Mouse (Mus musculus) thymus, adult 2 months (tissue): Measurements from ENCODE around the gene Medag.

Source experiments
- CTCF ChIP-seq: fragments of 200-500 bp; IDR thresholded peaks from 2 replicates; pipeline ENCODE4 v1.5.1; 2012; ENCODE audit warnings: mild to moderate bottlenecking, control low read depth, low read length, moderate library complexity, borderline replicate concordance; ENCODE audit not compliant: control insufficient read depth, poor library complexity, insufficient read depth; ENCODE audit errors: extremely low read depth
- POLR2A ChIP-seq: fragments of 200-500 bp; IDR thresholded peaks from 2 replicates; pipeline ENCODE4 v1.6.1; 2012; ENCODE audit warnings: mild to moderate bottlenecking, low read length, control low read depth, moderate library complexity; ENCODE audit not compliant: control insufficient read depth, poor library complexity, insufficient read depth; ENCODE audit errors: extremely low read depth

GRCm38 (mm10) chr5:149385228-149385961 lies 26.2 kb upstream of the Medag start:
- no peak for TF ChIP-seq POLR2A
- TF ChIP-seq CTCF = no peak
